Mouse (Mus musculus): ENCODE measurements at regions not wholly inside any gene's neighbourhood (a gene's known extent, or its start where the extent isn't known, plus 50 kb on each side); places are given as distances from the start of the nearest gene placed in this dataset.
A peak's percentile ranks its signal among the peaks of the same experiment; 100 is the strongest.

DNA sequence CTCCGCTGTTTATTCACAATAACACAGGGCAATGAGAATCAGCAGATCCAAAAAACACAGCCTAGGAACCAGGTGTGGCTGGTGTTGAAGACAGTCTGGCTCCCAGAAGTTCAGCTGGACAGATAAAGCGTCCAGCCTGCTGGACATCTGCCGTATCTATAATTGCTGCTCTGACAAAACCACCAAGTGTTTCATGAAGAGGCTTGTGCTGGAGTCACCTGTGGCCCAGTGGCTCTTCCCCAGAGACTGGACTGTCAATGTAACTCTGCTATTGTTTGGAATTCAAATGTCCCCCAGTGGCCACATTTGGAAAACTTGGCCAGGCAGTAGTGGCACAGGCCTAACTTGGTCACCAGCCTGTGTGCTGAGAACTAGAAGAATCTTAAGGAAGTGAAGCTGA lies 247.0 kb upstream of the Cited2 start:
- Histone ChIP-seq H3K4me3 (ENCODE audit: low read depth, low read length) (no peak overlapping the region), H3K36me3 (ENCODE audit: insufficient read depth, low read length) (no peaks in the 10 kb centered on the region), H3K27ac (ENCODE audit: low read depth, low read length) (no peak overlapping the region), H3K27me3 (ENCODE audit: insufficient read depth, low read length) (no peaks in the 10 kb centered on the region), H3K9me3 (ENCODE audit: low read length) (no peaks in the 10 kb centered on the region), H3K4me2 (ENCODE audit: low read depth, low read length, poor library complexity, severe bottlenecking) (no peak overlapping the region), H3K4me1 (ENCODE audit: insufficient read depth, low read length) (no peaks in the 10 kb centered on the region), H3K9ac (replicated peaks; ENCODE audit: low read length, poor library complexity, severe bottlenecking) (no peak overlapping the region)
- WGBS, result 89% methylated on average over 3 of the region's 3 CpGs
- no peak for TF ChIP-seq CTCF (IDR thresholded peaks at IDR 0.05)
- ATAC-seq (ENCODE audit: low FRiP score), result no peak
- DNase-seq (ENCODE audit: low spot score), result no peak

DNA sequence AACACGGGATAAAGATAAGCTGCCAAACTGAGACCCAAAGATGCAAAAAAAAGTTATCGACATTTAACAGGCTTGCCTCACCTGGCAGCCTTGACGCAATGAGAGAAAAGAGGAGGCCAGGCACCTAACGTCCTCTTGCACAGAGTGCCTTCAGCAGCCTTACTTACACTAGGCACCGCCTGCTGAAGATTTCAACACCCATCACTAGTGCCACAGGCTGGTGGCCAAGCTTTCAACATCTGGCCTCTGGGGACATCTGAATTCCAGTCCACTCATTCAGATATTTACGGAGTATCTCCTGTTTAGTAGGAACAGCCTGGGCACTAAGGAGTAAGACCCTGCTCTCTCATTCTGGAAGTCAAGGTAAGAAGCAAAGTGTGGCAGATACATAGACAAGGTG lies 246.3 kb upstream of the Cited2 start:
- Histone ChIP-seq H3K4me2 (ENCODE audit: low read depth, low read length, poor library complexity, severe bottlenecking) (no peak overlapping the region), H3K4me3 (ENCODE audit: low read depth, low read length) (no peak overlapping the region), H3K9me3 (ENCODE audit: low read length) (no peaks in the 10 kb centered on the region), H3K36me3 (ENCODE audit: insufficient read depth, low read length) (no peaks in the 10 kb centered on the region), H3K27me3 (ENCODE audit: insufficient read depth, low read length) (no peaks in the 10 kb centered on the region), H3K4me1 (ENCODE audit: insufficient read depth, low read length) (no peaks in the 10 kb centered on the region), H3K27ac (ENCODE audit: low read depth, low read length) (no peak overlapping the region), H3K9ac (replicated peaks; ENCODE audit: low read length, poor library complexity, severe bottlenecking) (no peak overlapping the region)
- WGBS, result 93% methylated on average over 6 of the region's 6 CpGs
- no peak for TF ChIP-seq CTCF (IDR thresholded peaks at IDR 0.05)
- ATAC-seq (ENCODE audit: low FRiP score) (no peak), DNase-seq (ENCODE audit: low spot score) (no peak)

DNA sequence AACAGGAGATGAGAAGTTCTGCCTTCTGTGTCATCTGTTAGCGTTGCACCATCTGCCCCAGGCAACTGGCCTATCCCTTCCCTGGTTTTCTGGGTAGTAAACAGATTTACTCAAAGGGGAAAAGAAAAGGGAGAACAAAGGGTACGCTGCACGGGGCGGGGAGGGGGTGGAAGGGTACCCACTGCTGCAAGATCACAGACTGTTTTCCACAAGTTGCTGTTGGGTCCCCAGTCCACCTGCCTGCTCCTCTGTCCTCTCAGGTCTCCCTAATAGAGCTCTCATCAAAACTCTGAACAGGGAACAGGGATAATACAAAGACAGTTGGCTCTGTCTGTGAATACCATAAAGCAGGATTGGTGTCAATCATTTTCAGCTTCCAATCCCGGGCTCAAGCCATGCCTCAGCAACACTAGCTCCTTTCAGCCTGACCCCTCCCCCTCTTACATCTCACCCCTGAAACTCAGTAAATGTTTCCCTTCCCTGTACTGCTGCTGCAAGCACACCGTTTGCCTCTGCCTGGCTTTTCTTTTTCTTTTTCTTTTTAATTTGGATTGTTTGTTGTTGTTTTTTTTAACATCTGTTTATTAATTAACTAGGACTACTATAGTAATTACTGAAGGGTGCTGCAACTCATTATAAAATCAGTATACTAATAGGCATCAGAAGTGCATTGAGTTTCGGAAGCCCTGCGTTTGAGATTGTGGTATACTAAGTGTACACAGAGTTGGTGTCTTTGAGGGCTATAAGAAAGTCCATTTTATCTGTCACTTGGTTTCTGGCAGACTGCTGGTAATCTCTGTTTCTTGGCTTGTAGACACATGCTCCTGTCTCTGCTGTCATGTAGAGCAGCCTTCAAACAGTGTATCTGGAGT lies 244.0 kb upstream of the Cited2 start:
- no peak for TF ChIP-seq CTCF (IDR thresholded peaks at IDR 0.05)
- Histone ChIP-seq H3K36me3 (ENCODE audit: insufficient read depth, low read length) (no peaks in the 10 kb centered on the region), H3K4me1 (ENCODE audit: insufficient read depth, low read length) (no peaks in the 10 kb centered on the region), H3K4me3 (ENCODE audit: low read depth, low read length) (no peak overlapping the region), H3K4me2 (ENCODE audit: low read depth, low read length, poor library complexity, severe bottlenecking) (no peak overlapping the region), H3K9me3 (ENCODE audit: low read length) (no peaks in the 10 kb centered on the region), H3K27ac (ENCODE audit: low read depth, low read length) (no peak overlapping the region), H3K27me3 (ENCODE audit: insufficient read depth, low read length) (no peaks in the 10 kb centered on the region), H3K9ac (replicated peaks; ENCODE audit: low read length, poor library complexity, severe bottlenecking) (no peak overlapping the region)
- DNase-seq (ENCODE audit: low spot score) (peak; percentile 31), ATAC-seq (ENCODE audit: low FRiP score) (peak; percentile 62; the same call in 1 of the 2 replicates)
- WGBS, result 18% methylated on average over 8 of the region's 8 CpGs

DNA sequence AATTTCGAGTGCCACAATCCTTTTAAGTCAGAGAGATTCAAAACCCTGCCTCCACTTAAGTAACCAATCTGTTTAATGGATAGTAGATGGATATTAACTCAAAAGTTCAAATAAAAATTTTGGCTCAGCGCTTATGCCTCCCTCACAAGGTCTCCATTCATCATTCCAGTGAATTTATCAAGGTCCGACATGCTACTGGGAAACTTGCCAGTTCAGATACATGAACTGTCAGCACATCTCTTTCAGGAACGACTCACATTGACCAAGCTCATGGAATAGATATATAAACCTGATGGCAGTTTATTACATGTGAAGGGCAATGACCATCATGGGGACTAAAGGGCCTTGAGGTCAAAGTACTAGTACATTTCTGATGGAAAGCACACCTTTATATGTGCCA lies 240.3 kb upstream of the Cited2 start:
- Histone ChIP-seq H3K9me3 (ENCODE audit: low read length) (no peaks in the 10 kb centered on the region), H3K27ac (ENCODE audit: low read depth, low read length) (no peak overlapping the region), H3K9ac (replicated peaks; ENCODE audit: low read length, poor library complexity, severe bottlenecking) (no peak overlapping the region), H3K4me3 (ENCODE audit: low read depth, low read length) (no peak overlapping the region), H3K4me2 (ENCODE audit: low read depth, low read length, poor library complexity, severe bottlenecking) (no peak overlapping the region), H3K27me3 (ENCODE audit: insufficient read depth, low read length) (no peaks in the 10 kb centered on the region), H3K4me1 (ENCODE audit: insufficient read depth, low read length) (no peaks in the 10 kb centered on the region), H3K36me3 (ENCODE audit: insufficient read depth, low read length) (no peaks in the 10 kb centered on the region)
- no peak for TF ChIP-seq CTCF (IDR thresholded peaks at IDR 0.05)
- DNase-seq (ENCODE audit: low spot score) (no peak), ATAC-seq (ENCODE audit: low FRiP score) (no peak)
- 85% methylated on average over 4 of the region's 4 CpGs for WGBS

DNA sequence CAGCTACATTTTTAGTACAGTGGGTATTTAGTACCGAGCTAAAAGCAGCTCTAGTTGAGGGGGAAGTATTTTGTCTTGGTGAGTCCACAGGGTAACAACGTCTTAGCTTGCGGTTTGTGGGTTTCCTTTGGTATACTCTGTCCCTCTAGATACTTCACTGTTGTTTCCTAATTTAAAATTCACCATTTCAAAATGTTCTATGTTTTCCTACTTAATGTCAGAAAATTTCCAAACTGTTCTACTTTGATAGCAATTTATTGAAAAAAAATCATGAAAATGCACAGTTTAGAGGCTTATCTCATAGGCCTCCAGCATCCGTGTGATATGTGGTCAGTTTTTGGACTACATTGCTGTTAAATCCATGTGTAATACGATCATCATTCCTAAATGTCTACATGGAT lies 238.0 kb upstream of the Cited2 start:
- Histone ChIP-seq H3K27me3 (ENCODE audit: insufficient read depth, low read length) (no peaks in the 10 kb centered on the region), H3K4me1 (ENCODE audit: insufficient read depth, low read length) (no peaks in the 10 kb centered on the region), H3K36me3 (ENCODE audit: insufficient read depth, low read length) (no peaks in the 10 kb centered on the region), H3K9ac (replicated peaks; ENCODE audit: low read length, poor library complexity, severe bottlenecking) (no peak overlapping the region), H3K9me3 (ENCODE audit: low read length) (no peaks in the 10 kb centered on the region), H3K27ac (ENCODE audit: low read depth, low read length) (no peak overlapping the region), H3K4me3 (ENCODE audit: low read depth, low read length) (no peak overlapping the region), H3K4me2 (ENCODE audit: low read depth, low read length, poor library complexity, severe bottlenecking) (no peak overlapping the region)
- DNase-seq (ENCODE audit: low spot score) (no peak), ATAC-seq (ENCODE audit: low FRiP score) (no peak)
- 82% methylated on average over 5 of the region's 5 CpGs for WGBS
- TF ChIP-seq CTCF (IDR thresholded peaks at IDR 0.05), result no peak

DNA sequence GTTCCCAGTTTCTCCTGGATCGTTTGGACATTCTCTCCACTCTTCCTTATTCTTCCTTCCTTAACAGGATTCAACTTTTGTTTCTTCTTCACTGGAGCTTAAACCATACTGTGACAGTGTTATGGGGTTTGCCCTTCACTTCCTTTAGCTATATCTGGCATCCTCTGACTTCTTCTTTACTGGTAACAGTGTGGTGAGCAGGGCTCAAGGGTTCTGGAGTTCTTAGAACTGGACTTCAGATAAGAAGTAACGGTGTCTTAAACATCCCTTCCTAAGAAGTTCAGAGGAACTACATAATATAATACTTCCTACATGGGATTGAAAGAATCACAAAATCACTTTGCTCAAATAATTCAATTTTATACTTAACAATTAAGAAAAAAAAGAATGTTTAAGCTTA lies 237.5 kb upstream of the Cited2 start:
- H3K9ac ChIP-seq (replicated peaks; ENCODE audit: low read length, poor library complexity, severe bottlenecking), result no peak overlapping the region
- H3K9me3 ChIP-seq (ENCODE audit: low read length), result no peaks in the 10 kb centered on the region
- no peaks in the 10 kb centered on the region for H3K36me3 ChIP-seq (ENCODE audit: insufficient read depth, low read length)
- no peak overlapping the region for H3K4me3 ChIP-seq (ENCODE audit: low read depth, low read length)
- H3K4me2 ChIP-seq (ENCODE audit: low read depth, low read length, poor library complexity, severe bottlenecking), result no peak overlapping the region
- DNase-seq (ENCODE audit: low spot score) (no peak), ATAC-seq (ENCODE audit: low FRiP score) (no peak)
- no peaks in the 10 kb centered on the region for H3K27me3 ChIP-seq (ENCODE audit: insufficient read depth, low read length)
- 86% methylated on average over 2 of the region's 2 CpGs for WGBS
- H3K4me1 ChIP-seq (ENCODE audit: insufficient read depth, low read length), result no peaks in the 10 kb centered on the region
- no peak for TF ChIP-seq CTCF (IDR thresholded peaks at IDR 0.05)
- H3K27ac ChIP-seq (ENCODE audit: low read depth, low read length), result no peak overlapping the region

Data from midbrain, postnatal 0 days (tissue).